Mouse (Mus musculus): ENCODE measurements around the gene Calm1. TPM values are rescaled to one million over a fixed set of nuclear protein-coding genes. Genes with fewer than 3 reads are reported as not detected.
A peak's percentile ranks its signal among the peaks of the same experiment; 100 is the strongest.
"Not testable (repeated sequence)": the region's sequence is repeated elsewhere in the genome, so short reads cannot be mapped to it uniquely, and the experiment has no call there.

The Calm1 gene
- polyA plus RNA-seq, 1 experiment from 2014 or later = 3,176 TPM

- Histone ChIP-seq H3K4me2 (ENCODE audit: low read length) (no peak overlapping the region), H3K36me3 (ENCODE audit: control insufficient read depth, insufficient read depth, low read length) (no peaks in the 10 kb centered on the region), H3K4me1 (ENCODE audit: control insufficient read depth, insufficient read depth, low read depth, low read length) (peaks cover 10% of the 10 kb centered on the region), H3K9ac (ENCODE audit: low read depth, low read length) (no peak overlapping the region), H3K27me3 (replicated peaks; ENCODE audit: control insufficient read depth, insufficient read depth, low read length) (no peaks in the 10 kb centered on the region), H3K4me3 (ENCODE audit: low read length) (no peak overlapping the region), H3K9me3 (ENCODE audit: control insufficient read depth, low read length) (no peaks in the 10 kb centered on the region), H3K27ac (ENCODE audit: low read depth, low read length) (no peak overlapping the region)
- 65% methylated on average over 7 of the region's 7 CpGs for WGBS
- ATAC-seq = no peak
Measured at GRCm38 (mm10) chr12:100172481-100172880, 26.8 kb upstream of the Calm1 start.

GRCm38 (mm10) chr12:100176469-100177056 lies 22.7 kb upstream of the Calm1 start:
- no peaks in the 10 kb centered on the region for H3K27me3 ChIP-seq (replicated peaks; ENCODE audit: control insufficient read depth, insufficient read depth, low read length)
- no peaks in the 10 kb centered on the region for H3K36me3 ChIP-seq (ENCODE audit: control insufficient read depth, insufficient read depth, low read length)
- no peak overlapping the region for H3K9ac ChIP-seq (ENCODE audit: low read depth, low read length)
- no peak overlapping the region for H3K4me3 ChIP-seq (ENCODE audit: low read length)
- peak; percentile 77 for ATAC-seq
- H3K27ac ChIP-seq (ENCODE audit: low read depth, low read length) = peak overlapping the region; percentile 31; the same call in 1 of the 2 replicates
- H3K4me2 ChIP-seq (ENCODE audit: low read length) = no peak overlapping the region
- H3K9me3 ChIP-seq (ENCODE audit: control insufficient read depth, low read length) = no peaks in the 10 kb centered on the region
- H3K4me1 ChIP-seq (ENCODE audit: control insufficient read depth, insufficient read depth, low read depth, low read length) = peaks cover 5% of the 10 kb centered on the region; the same call in 1 of the 2 replicates
- 34% methylated on average over 11 of the region's 11 CpGs for WGBS

- Histone ChIP-seq H3K4me2 (ENCODE audit: low read length) (no peak overlapping the region), H3K36me3 (ENCODE audit: control insufficient read depth, insufficient read depth, low read length) (no peaks in the 10 kb centered on the region), H3K9me3 (ENCODE audit: control insufficient read depth, low read length) (no peaks in the 10 kb centered on the region), H3K4me1 (ENCODE audit: control insufficient read depth, insufficient read depth, low read depth, low read length) (peaks cover 5% of the 10 kb centered on the region; the same call in 1 of the 2 replicates), H3K4me3 (ENCODE audit: low read length) (no peak overlapping the region), H3K27ac (ENCODE audit: low read depth, low read length) (no peak overlapping the region), H3K9ac (ENCODE audit: low read depth, low read length) (no peak overlapping the region), H3K27me3 (replicated peaks; ENCODE audit: control insufficient read depth, insufficient read depth, low read length) (no peaks in the 10 kb centered on the region)
- ATAC-seq = no peak
- WGBS = 37% methylated on average over 6 of the region's 6 CpGs
Measured at GRCm38 (mm10) chr12:100178898-100179440, 20.3 kb upstream of the Calm1 start.

- ATAC-seq = no peak
- 90% methylated on average over 13 of the region's 13 CpGs for WGBS
- H3K9ac ChIP-seq (ENCODE audit: low read depth, low read length) = no peak overlapping the region
Measured at GRCm38 (mm10) chr12:100180802-100181201, 18.4 kb upstream of the Calm1 start.

GRCm38 (mm10) chr12:100182676-100183075 lies 16.6 kb upstream of the Calm1 start:
- no peaks in the 10 kb centered on the region for H3K9me3 ChIP-seq (ENCODE audit: control insufficient read depth, low read length)
- no peak for ATAC-seq
- WGBS = 92% methylated on average over 2 of the region's 2 CpGs
- H3K4me2 ChIP-seq (ENCODE audit: low read length) = no peak overlapping the region
- H3K9ac ChIP-seq (ENCODE audit: low read depth, low read length) = no peak overlapping the region
- H3K27ac ChIP-seq (ENCODE audit: low read depth, low read length) = no peak overlapping the region
- H3K36me3 ChIP-seq (ENCODE audit: control insufficient read depth, insufficient read depth, low read length) = no peaks in the 10 kb centered on the region
- H3K4me3 ChIP-seq (ENCODE audit: low read length) = no peak overlapping the region
- no peaks in the 10 kb centered on the region for H3K27me3 ChIP-seq (replicated peaks; ENCODE audit: control insufficient read depth, insufficient read depth, low read length)
- H3K4me1 ChIP-seq (ENCODE audit: control insufficient read depth, insufficient read depth, low read depth, low read length) = peaks cover 4% of the 10 kb centered on the region

More at GRCm38 (mm10) chr12:100180802-100181201, 18.4 kb upstream of the Calm1 start:
- H3K36me3 ChIP-seq (ENCODE audit: control insufficient read depth, insufficient read depth, low read length) = no peaks in the 10 kb centered on the region
- no peaks in the 10 kb centered on the region for H3K27me3 ChIP-seq (replicated peaks; ENCODE audit: control insufficient read depth, insufficient read depth, low read length)
- H3K4me2 ChIP-seq (ENCODE audit: low read length) = no peak overlapping the region
- H3K9me3 ChIP-seq (ENCODE audit: control insufficient read depth, low read length) = no peaks in the 10 kb centered on the region
- H3K27ac ChIP-seq (ENCODE audit: low read depth, low read length) = no peak overlapping the region
- H3K4me3 ChIP-seq (ENCODE audit: low read length) = no peak overlapping the region
- H3K4me1 ChIP-seq (ENCODE audit: control insufficient read depth, insufficient read depth, low read depth, low read length) = peaks cover 6% of the 10 kb centered on the region

- Histone ChIP-seq H3K4me3 (ENCODE audit: low read length) (no peak overlapping the region), H3K9me3 (ENCODE audit: control insufficient read depth, low read length) (no peaks in the 10 kb centered on the region), H3K27me3 (replicated peaks; ENCODE audit: control insufficient read depth, insufficient read depth, low read length) (no peaks in the 10 kb centered on the region), H3K9ac (ENCODE audit: low read depth, low read length) (no peak overlapping the region), H3K4me2 (ENCODE audit: low read length) (no peak overlapping the region), H3K36me3 (ENCODE audit: control insufficient read depth, insufficient read depth, low read length) (no peaks in the 10 kb centered on the region), H3K4me1 (ENCODE audit: control insufficient read depth, insufficient read depth, low read depth, low read length) (peaks cover 7% of the 10 kb centered on the region), H3K27ac (ENCODE audit: low read depth, low read length) (no peak overlapping the region)
- WGBS = 72% methylated on average over 5 of the region's 5 CpGs
- no peak for ATAC-seq
Measured at GRCm38 (mm10) chr12:100183970-100184369, 15.3 kb upstream of the Calm1 start.

- ATAC-seq; H3K9ac ChIP-seq (ENCODE audit: low read depth, low read length); H3K4me1 ChIP-seq (ENCODE audit: control insufficient read depth, insufficient read depth, low read depth, low read length); H3K4me2 ChIP-seq (ENCODE audit: low read length); H3K4me3 ChIP-seq (ENCODE audit: low read length); H3K36me3 ChIP-seq (ENCODE audit: control insufficient read depth, insufficient read depth, low read length); H3K27me3 ChIP-seq (replicated peaks; ENCODE audit: control insufficient read depth, insufficient read depth, low read length); H3K27ac ChIP-seq (ENCODE audit: low read depth, low read length); H3K9me3 ChIP-seq (ENCODE audit: control insufficient read depth, low read length): not testable (repeated sequence)
- 90% methylated on average over 2 of the region's 2 CpGs for WGBS
Measured at GRCm38 (mm10) chr12:100184976-100185375, 14.3 kb upstream of the Calm1 start.

GRCm38 (mm10) chr12:100185897-100186296 lies 13.3 kb upstream of the Calm1 start:
- Histone ChIP-seq H3K9me3 (ENCODE audit: control insufficient read depth, low read length) (no peaks in the 10 kb centered on the region), H3K4me3 (ENCODE audit: low read length) (no peak overlapping the region), H3K4me2 (ENCODE audit: low read length) (peak overlapping the region; percentile 70), H3K36me3 (ENCODE audit: control insufficient read depth, insufficient read depth, low read length) (no peaks in the 10 kb centered on the region), H3K9ac (ENCODE audit: low read depth, low read length) (peak overlapping the region; percentile 17; the same call in 1 of the 2 replicates), H3K4me1 (ENCODE audit: control insufficient read depth, insufficient read depth, low read depth, low read length) (peaks cover 7% of the 10 kb centered on the region), H3K27ac (ENCODE audit: low read depth, low read length) (peak overlapping the region; percentile 99), H3K27me3 (replicated peaks; ENCODE audit: control insufficient read depth, insufficient read depth, low read length) (no peaks in the 10 kb centered on the region)
- WGBS = 66% methylated on average over 7 of the region's 7 CpGs
- no peak for ATAC-seq

GRCm38 (mm10) chr12:100186376-100186775 lies 12.9 kb upstream of the Calm1 start:
- Histone ChIP-seq H3K36me3 (ENCODE audit: control insufficient read depth, insufficient read depth, low read length) (no peaks in the 10 kb centered on the region), H3K27ac (ENCODE audit: low read depth, low read length) (peak overlapping the region; percentile 99), H3K27me3 (replicated peaks; ENCODE audit: control insufficient read depth, insufficient read depth, low read length) (no peaks in the 10 kb centered on the region), H3K4me3 (ENCODE audit: low read length) (peak overlapping the region; percentile 61), H3K4me1 (ENCODE audit: control insufficient read depth, insufficient read depth, low read depth, low read length) (peaks cover 7% of the 10 kb centered on the region), H3K9ac (ENCODE audit: low read depth, low read length) (peak overlapping the region; percentile 86), H3K9me3 (ENCODE audit: control insufficient read depth, low read length) (no peaks in the 10 kb centered on the region), H3K4me2 (ENCODE audit: low read length) (peak overlapping the region; percentile 70)
- WGBS = 4% methylated on average over 6 of the region's 6 CpGs
- no peak for ATAC-seq
